Mouse (Mus musculus) c-Kit-positive CD71-negative TER-119-negative erythroid progenitor cells, embryonic 14.5 days (primary cell): ENCODE results near the gene Dnah5.

Experiments used
- DNase-seq: peaks from one replicate; pipeline ENCODE4 v3.0.0-alpha.2; 2013; ENCODE audit warnings: low read depth

The Dnah5 gene

DNA sequence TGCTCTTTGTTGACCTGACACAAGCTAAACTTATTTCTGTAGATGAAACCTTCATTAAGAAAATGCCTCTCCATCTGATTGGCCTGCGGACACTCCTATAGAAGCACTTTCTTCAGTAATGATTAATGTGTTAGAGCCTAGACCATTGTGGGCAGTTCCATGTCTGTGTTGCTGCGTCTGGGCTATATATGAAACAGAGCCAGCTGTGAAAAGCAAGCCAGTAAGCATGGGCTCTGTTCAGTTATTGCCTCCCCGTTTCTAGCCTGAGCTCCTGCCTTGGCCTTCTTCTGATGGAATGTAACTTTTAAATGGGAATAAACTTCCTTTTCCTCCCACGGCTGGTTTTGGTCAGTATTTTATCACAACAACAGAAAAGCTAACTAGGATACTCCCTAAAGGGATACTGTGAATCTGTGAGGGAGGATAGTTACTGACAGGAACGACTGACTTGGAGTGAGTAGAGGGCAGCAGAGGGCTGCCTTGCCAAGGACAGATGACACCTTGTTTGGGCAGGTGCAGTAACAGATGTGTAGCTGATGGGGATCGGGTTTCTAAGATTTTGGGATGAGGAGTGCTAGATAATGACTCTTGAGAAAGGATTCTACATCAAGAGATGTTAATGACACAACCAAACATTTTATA lies 270.3 kb downstream of the Dnah5 start:
- DNase-seq: no peak

GRCm38 (mm10) chr15:28502820-28503219 lies 299.3 kb downstream of the Dnah5 start:
- no peak for DNase-seq

- DNase-seq: no peak
These were observed 311.6 kb downstream of the Dnah5 start for GRCm38 (mm10) chr15:28515176-28515575.
